Mouse (Mus musculus): ENCODE data around the gene Faap100.
"Not testable (repeated sequence)": the region's sequence is repeated elsewhere in the genome, so short reads cannot be mapped to it uniquely, and the experiment has no call there.

Faap100 gene

GRCm38 (mm10) chr11:120378611-120379540 lies at the start of gene Faap100:
Gene Faap100 (minus strand): TSS chr11:120378764.
- DNase-seq (ENCODE audit: low read depth, low spot score), result peak; percentile 76

- DNase-seq (ENCODE audit: low read depth, low spot score), result no peak
Measured at GRCm38 (mm10) chr11:120426727-120427126, 48.2 kb upstream of the Faap100 start.

- peak; percentile 12 for DNase-seq (ENCODE audit: low read depth, low spot score)
Measured at GRCm38 (mm10) chr11:120423569-120424295, 45.2 kb upstream of the Faap100 start.

- DNase-seq (ENCODE audit: low read depth, low spot score), result no peak
Measured at GRCm38 (mm10) chr11:120422651-120423568, 44.3 kb upstream of the Faap100 start.

- DNase-seq (ENCODE audit: low read depth, low spot score), result no peak
Measured at GRCm38 (mm10) chr11:120418592-120418991, 40.0 kb upstream of the Faap100 start.

GRCm38 (mm10) chr11:120417852-120418251 lies 39.3 kb upstream of the Faap100 start:
- DNase-seq (ENCODE audit: low read depth, low spot score), result no peak

GRCm38 (mm10) chr11:120413621-120414020 lies 35.1 kb upstream of the Faap100 start:
- DNase-seq (ENCODE audit: low read depth, low spot score), result not testable (repeated sequence)

GRCm38 (mm10) chr11:120406445-120406844 lies 27.9 kb upstream of the Faap100 start:
- DNase-seq (ENCODE audit: low read depth, low spot score), result no peak

- no peak for DNase-seq (ENCODE audit: low read depth, low spot score)
Measured at GRCm38 (mm10) chr11:120405867-120406266, 27.3 kb upstream of the Faap100 start.

GRCm38 (mm10) chr11:120404814-120405213 lies 26.2 kb upstream of the Faap100 start:
- no peak for DNase-seq (ENCODE audit: low read depth, low spot score)

GRCm38 (mm10) chr11:120399319-120399718 lies 20.8 kb upstream of the Faap100 start:
- no peak for DNase-seq (ENCODE audit: low read depth, low spot score)

GRCm38 (mm10) chr11:120397602-120398001 lies 19.0 kb upstream of the Faap100 start:
- no peak for DNase-seq (ENCODE audit: low read depth, low spot score)

GRCm38 (mm10) chr11:120395661-120396060 lies 17.1 kb upstream of the Faap100 start:
- no peak for DNase-seq (ENCODE audit: low read depth, low spot score)

- no peak for DNase-seq (ENCODE audit: low read depth, low spot score)
Measured at GRCm38 (mm10) chr11:120388580-120388979, 10.0 kb upstream of the Faap100 start.

- no peak for DNase-seq (ENCODE audit: low read depth, low spot score)
Measured at GRCm38 (mm10) chr11:120387157-120387556, 8.6 kb upstream of the Faap100 start.

- DNase-seq (ENCODE audit: low read depth, low spot score), result no peak
Measured at GRCm38 (mm10) chr11:120386632-120387031, 8.1 kb upstream of the Faap100 start.

- no peak for DNase-seq (ENCODE audit: low read depth, low spot score)
Measured at GRCm38 (mm10) chr11:120382509-120382908, 3.9 kb upstream of the Faap100 start.

- no peak for DNase-seq (ENCODE audit: low read depth, low spot score)
Measured at GRCm38 (mm10) chr11:120381157-120381556, 2.6 kb upstream of the Faap100 start.

GRCm38 (mm10) chr11:120380271-120380670 lies 1.7 kb upstream of the Faap100 start:
- no peak for DNase-seq (ENCODE audit: low read depth, low spot score)

- no peak for DNase-seq (ENCODE audit: low read depth, low spot score)
Measured at GRCm38 (mm10) chr11:120378031-120378610, 443 bp downstream of the Faap100 start.

- no peak for DNase-seq (ENCODE audit: low read depth, low spot score)
Measured at GRCm38 (mm10) chr11:120377337-120377736, 1.2 kb downstream of the Faap100 start.

Data from brain, embryonic 18.5 days (tissue).